Mouse (Mus musculus) embryonic facial prominence, embryonic 14.5 days (tissue): ENCODE measurements at regions not wholly inside any gene's neighbourhood (a gene's known extent, or its start where the extent isn't known, plus 50 kb on each side); places are given as distances from the start of the nearest gene placed in this dataset.

Source experiments
- ATAC-seq: fragments of 200-750 bp; cut with Nextera tagmentation; 2 replicates; pipeline ENCODE4 v1.8.0; 2017; ENCODE audit warnings: low read depth, moderate number of reproducible peaks, moderate TSS enrichment
- DNase-seq: peaks from one replicate; pipeline ENCODE4 v3.0.0-alpha.2; 2015; ENCODE audit warnings: low spot score
- H3K27ac ChIP-seq: fragments of 300-500 bp; sonication (generic); replicated peaks from 2 replicates; pipeline ENCODE4 v1.5.1; 2014; ENCODE audit warnings: low read depth, mild to moderate bottlenecking, low read length, moderate library complexity
- H3K27me3 ChIP-seq: fragments of 300-500 bp; sonication (generic); replicated peaks from 2 replicates; pipeline ENCODE4 v1.6.1; 2014; ENCODE audit warnings: low read length; ENCODE audit not compliant: control insufficient read depth, insufficient read depth
- H3K36me3 ChIP-seq: fragments of 300-500 bp; sonication (generic); 2 replicates; pipeline ENCODE4 v1.6.1; 2014; ENCODE audit warnings: low read length, mixed read lengths; ENCODE audit not compliant: control insufficient read depth, insufficient read depth
- H3K4me1 ChIP-seq: fragments of 300-500 bp; sonication (generic); 2 replicates; pipeline ENCODE4 v1.6.1; 2014; ENCODE audit warnings: antibody characterized with exemption, low read length; ENCODE audit not compliant: control insufficient read depth, insufficient read depth
- H3K4me2 ChIP-seq: fragments of 300-500 bp; sonication (generic); 2 replicates; pipeline ENCODE4 v1.6.1; 2014; ENCODE audit warnings: low read depth, mild to moderate bottlenecking, low read length, moderate library complexity, mixed read lengths
- H3K4me3 ChIP-seq: fragments of 300-500 bp; sonication (generic); 2 replicates; pipeline ENCODE4 v1.5.1; 2014; ENCODE audit warnings: low read depth, mild to moderate bottlenecking, low read length
- H3K9ac ChIP-seq: fragments of 300-500 bp; sonication (generic); 2 replicates; pipeline ENCODE4 v1.6.1; 2014; ENCODE audit warnings: low read depth, mild to moderate bottlenecking, low read length, moderate library complexity, mixed read lengths
- H3K9me3 ChIP-seq: fragments of 300-500 bp; sonication (generic); 2 replicates; pipeline ENCODE4 v1.6.1; 2016; ENCODE audit warnings: low read length; ENCODE audit not compliant: control insufficient read depth
- WGBS: fragments of 180-500 bp; shearing (Covaris S2); extraction: QIAGEN DNeasy Blood & Tissue Kit; methylation state at CpG from one replicate; pipeline ENCODE4 v1.1.7; 2014; 5-methylcytosine and 5-hydroxymethylcytosine counted together

DNA sequence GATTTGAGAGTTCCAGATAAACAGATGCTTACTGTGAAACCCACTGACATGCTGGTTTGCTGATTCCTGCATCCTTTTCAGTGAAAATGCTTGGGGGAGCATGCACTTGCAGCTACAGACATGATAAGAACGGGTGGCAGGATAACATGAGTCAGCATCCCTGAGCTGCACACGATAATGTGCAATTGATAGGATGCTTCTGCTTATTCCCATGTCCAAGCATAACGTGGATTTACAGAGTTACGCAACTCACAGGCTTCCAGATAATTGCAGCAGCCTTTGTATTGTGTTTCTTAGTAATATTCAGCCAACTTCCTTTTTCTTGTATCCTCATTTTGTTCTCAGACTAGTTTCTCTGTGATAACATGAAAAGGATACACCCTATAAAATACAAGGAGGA is 245.7 kb downstream of the Flrt2 start:
- WGBS: 61% methylated on average over 4 of the region's 4 CpGs
- Histone ChIP-seq H3K27ac (no peak overlapping the region), H3K27me3 (no peaks in the 10 kb centered on the region), H3K4me3 (no peak overlapping the region), H3K9ac (no peak overlapping the region), H3K4me2 (no peak overlapping the region), H3K36me3 (no peaks in the 10 kb centered on the region), H3K9me3 (peaks cover 4% of the 10 kb centered on the region; the same call in 1 of the 2 replicates), H3K4me1 (no peaks in the 10 kb centered on the region)
- ATAC-seq: no peak
- no peak for DNase-seq

DNA sequence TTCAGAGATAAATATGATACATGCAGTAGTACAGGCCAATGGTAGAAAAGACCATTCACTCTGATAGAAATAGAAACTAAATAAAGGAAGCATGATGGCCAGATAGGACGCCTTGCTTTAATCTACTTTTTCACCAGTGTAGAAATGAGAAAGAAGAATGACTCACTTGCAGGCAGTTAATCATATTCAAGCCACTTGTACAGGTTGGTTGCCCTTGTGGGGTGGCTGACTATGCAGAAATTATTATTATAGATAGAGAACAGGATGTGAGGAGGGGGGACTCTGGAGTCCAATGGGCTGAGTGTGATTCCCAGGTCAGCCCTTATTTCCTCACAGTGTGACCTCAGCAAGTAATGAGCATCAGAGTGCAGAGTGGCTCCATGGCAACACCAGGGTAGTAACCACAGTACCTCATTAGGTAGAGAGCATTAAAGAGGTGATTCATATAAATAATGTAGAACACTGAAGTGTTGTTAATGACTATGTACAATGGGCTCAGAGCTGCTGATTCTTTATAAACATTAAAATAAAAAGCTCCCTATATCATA is 248.5 kb downstream of the Flrt2 start:
- Histone ChIP-seq H3K36me3 (no peaks in the 10 kb centered on the region), H3K4me1 (no peaks in the 10 kb centered on the region), H3K9ac (no peak overlapping the region), H3K27me3 (no peaks in the 10 kb centered on the region), H3K4me3 (no peak overlapping the region), H3K4me2 (no peak overlapping the region), H3K27ac (no peak overlapping the region), H3K9me3 (no peaks in the 10 kb centered on the region)
- no peak for DNase-seq
- 83% methylated on average over 1 of the region's 1 CpGs for WGBS
- ATAC-seq: no peak

DNA sequence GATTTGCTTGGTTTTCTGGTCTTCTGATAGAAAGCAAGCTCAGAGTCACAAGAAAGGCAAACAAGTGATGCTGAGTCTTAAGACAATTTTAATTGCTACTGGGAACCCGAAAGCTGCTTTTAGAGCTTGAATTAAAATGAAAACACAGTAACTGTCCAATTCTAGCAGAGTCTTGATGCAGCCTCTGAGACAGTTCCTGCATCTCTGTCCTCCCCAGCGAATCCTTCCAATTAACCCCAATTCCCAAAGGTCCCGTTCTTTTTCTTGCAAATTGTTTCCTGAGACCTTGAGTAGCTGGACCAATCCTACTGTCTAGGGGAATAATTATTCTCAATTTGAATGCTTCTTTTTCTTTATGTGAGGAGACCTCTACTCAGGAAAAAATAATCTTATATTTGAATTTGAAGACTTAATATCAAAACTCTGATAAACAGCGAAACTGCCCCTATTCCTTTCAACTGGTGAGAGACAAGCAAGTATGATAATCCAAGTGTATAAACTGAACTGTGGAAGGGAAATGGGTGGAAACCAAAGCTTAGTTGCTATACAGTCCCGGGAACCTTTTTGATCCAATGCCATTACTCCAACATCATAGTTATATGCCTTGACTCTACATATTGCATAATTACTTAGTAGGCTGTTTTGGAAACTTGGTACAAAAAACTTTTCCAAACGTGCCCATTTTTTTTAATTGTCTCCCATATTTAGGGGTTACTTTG is 267.9 kb downstream of the Flrt2 start:
- no peak for ATAC-seq
- Histone ChIP-seq H3K27me3 (no peaks in the 10 kb centered on the region), H3K9ac (no peak overlapping the region), H3K4me2 (no peak overlapping the region), H3K4me3 (no peak overlapping the region), H3K36me3 (no peaks in the 10 kb centered on the region), H3K4me1 (no peaks in the 10 kb centered on the region), H3K9me3 (no peaks in the 10 kb centered on the region), H3K27ac (no peak overlapping the region)
- peak; percentile 5 for DNase-seq
- 67% methylated on average over 6 of the region's 6 CpGs for whole genome bisulfite sequencing

DNA sequence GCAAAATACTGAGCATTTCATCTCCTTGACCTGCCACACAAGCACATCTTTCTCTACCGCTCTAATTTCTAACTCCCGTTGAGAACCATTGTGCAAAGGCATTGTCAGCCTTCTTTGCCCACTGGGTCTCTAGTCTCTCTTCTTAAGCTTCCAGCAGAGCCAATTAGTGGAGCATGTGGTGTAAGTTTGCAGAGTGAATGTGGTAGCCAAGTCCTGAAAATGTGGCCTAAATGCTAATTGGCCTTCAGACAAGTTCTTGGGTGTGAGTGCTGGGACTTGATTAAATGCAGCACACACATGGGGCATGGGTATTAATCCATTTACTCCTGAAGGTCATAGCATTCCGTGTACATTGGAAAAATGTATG is 268.5 kb downstream of the Flrt2 start:
- Histone ChIP-seq H3K27ac (no peak overlapping the region), H3K9ac (no peak overlapping the region), H3K4me1 (no peaks in the 10 kb centered on the region), H3K9me3 (no peaks in the 10 kb centered on the region), H3K36me3 (no peaks in the 10 kb centered on the region), H3K4me2 (no peak overlapping the region), H3K27me3 (no peaks in the 10 kb centered on the region), H3K4me3 (no peak overlapping the region)
- DNase-seq (peak; percentile 33), ATAC-seq (no peak)
- WGBS: 56% methylated on average over 3 of the region's 3 CpGs

DNA sequence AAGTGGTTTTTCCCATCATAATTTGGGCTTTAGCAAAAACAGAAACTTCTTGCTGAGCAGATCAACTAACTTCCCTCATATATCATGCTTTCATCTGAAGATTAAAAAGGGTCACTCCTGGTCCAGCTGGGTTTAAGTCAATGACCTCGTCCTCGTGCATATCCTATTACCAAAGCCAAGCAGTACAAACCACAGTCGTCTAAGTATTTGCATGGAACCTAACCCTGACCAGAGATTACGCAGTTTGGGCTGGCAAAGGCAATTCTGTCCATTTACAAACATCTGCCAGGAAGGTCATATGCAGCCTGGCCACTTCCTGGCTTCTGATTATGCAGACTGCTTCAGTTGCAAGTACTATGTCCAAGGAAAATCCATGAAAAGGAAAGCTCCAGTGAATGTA is 270.8 kb downstream of the Flrt2 start:
- H3K4me1 ChIP-seq: no peaks in the 10 kb centered on the region
- 19% methylated on average over 4 of the region's 4 CpGs for WGBS
- no peak overlapping the region for H3K27ac ChIP-seq
- H3K4me3 ChIP-seq: no peak overlapping the region
- no peaks in the 10 kb centered on the region for H3K36me3 ChIP-seq
- H3K27me3 ChIP-seq: no peaks in the 10 kb centered on the region
- H3K9ac ChIP-seq: no peak overlapping the region
- no peak overlapping the region for H3K4me2 ChIP-seq
- ATAC-seq (peak; percentile 62; the same call in 1 of the 2 replicates), DNase-seq (peak; percentile 36)
- no peaks in the 10 kb centered on the region for H3K9me3 ChIP-seq

DNA sequence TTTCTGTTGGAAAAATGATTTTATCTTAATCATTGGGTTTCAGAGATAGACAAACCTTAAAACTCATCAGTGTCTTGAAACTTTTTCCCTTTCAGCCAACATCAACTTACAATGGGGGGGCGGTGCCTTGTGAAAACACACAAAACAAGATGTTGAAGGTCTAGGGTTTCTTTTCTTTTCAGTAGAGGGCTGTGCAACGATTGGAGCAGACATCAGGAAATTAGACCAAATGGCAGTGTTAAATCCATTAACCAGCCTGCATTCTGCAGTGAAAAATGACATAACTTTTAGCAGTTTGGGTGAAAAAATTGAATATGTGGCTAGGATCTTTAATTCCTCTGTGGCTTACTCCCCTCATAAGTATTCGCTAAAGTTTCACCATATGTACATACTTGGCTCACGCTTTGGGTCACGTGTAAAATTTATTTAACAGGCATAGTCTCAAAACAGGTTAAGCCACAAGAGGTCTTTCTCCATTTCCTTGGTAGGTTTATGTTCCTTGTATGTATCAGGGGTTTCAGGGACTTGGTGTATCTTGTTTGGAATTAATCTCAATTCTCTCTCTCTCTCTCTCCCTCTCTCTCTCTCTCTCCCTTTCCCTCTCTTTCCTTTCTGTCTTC is 296.8 kb downstream of the Flrt2 start:
- H3K36me3 ChIP-seq: no peaks in the 10 kb centered on the region
- no peaks in the 10 kb centered on the region for H3K4me1 ChIP-seq
- H3K4me3 ChIP-seq: no peak overlapping the region
- DNase-seq (peak; percentile 64), ATAC-seq (no peak)
- H3K9me3 ChIP-seq: no peaks in the 10 kb centered on the region
- WGBS: 47% methylated on average over 5 of the region's 5 CpGs
- H3K4me2 ChIP-seq: no peak overlapping the region
- H3K9ac ChIP-seq: no peak overlapping the region
- H3K27me3 ChIP-seq: no peaks in the 10 kb centered on the region
- no peak overlapping the region for H3K27ac ChIP-seq

DNA sequence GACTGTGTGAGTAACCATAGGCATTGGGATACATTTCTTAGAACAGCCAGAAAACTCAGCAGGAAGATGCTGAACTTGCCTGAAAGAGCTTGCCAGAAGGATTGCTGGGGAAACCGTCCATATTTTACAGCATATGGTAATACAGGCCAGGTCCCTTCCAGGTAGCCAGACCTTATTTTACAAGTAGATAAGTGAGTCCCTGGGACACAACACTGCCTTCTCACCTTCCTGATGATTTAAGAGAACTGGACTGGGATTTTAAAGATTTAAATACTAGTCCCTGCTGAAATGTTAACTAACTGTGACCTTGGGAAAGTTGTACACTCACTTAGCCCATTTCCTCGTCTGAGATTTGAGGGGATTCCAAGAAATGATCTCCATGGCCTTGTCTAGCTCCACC is 302.9 kb downstream of the Flrt2 start:
- WGBS: 43% methylated on average over 2 of the region's 2 CpGs

GRCm38 (mm10) chr12:96030180-96030579 is 338.2 kb downstream of the Flrt2 start:
- Histone ChIP-seq H3K9ac (no peak overlapping the region), H3K36me3 (no peaks in the 10 kb centered on the region), H3K27ac (no peak overlapping the region), H3K4me3 (no peak overlapping the region), H3K9me3 (no peaks in the 10 kb centered on the region), H3K4me2 (no peak overlapping the region), H3K4me1 (no peaks in the 10 kb centered on the region), H3K27me3 (no peaks in the 10 kb centered on the region)
- ATAC-seq: no peak
- DNase-seq: no peak
- 40% methylated on average over 1 of the region's 1 CpGs for WGBS

More for the DNA sequence above, 302.9 kb downstream of the Flrt2 start:
- Histone ChIP-seq H3K4me1 (no peaks in the 10 kb centered on the region), H3K36me3 (no peaks in the 10 kb centered on the region), H3K9me3 (no peaks in the 10 kb centered on the region), H3K9ac (no peak overlapping the region), H3K4me3 (no peak overlapping the region), H3K27ac (peak overlapping the region; percentile 8; the same call in 1 of the 2 replicates), H3K4me2 (no peak overlapping the region), H3K27me3 (no peaks in the 10 kb centered on the region)
- 0 out of 2 replicates have a peak, but pooled peaks have one; percentile 12 for ATAC-seq
- DNase-seq: no peak

DNA sequence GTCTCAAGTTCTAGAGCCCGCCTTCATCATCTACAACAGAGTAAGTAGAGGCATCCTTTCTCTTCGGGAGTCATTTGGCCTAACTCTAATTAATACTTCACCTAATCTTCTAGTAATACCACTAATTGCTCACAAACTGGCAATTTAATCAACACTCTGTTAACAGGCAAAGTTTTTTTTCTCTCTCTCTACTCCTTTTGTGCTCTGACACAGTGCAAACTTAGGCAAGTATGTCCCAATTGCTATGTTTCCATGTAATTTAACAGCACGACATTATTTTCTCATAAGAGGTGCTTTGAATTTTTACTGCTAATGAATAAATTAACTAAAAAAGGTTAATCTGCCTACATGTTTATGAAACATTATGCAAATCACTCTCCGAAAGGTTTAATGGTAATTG is 383.3 kb downstream of the Flrt2 start:
- WGBS: 76% methylated on average over 4 of the region's 4 CpGs
- ATAC-seq: no peak
- no peaks in the 10 kb centered on the region for H3K4me1 ChIP-seq

More for the DNA sequence above, 383.3 kb downstream of the Flrt2 start:
- H3K36me3 ChIP-seq: no peaks in the 10 kb centered on the region
- no peak overlapping the region for H3K4me3 ChIP-seq
- H3K9me3 ChIP-seq: no peaks in the 10 kb centered on the region
- H3K4me2 ChIP-seq: no peak overlapping the region
- H3K9ac ChIP-seq: no peak overlapping the region
- DNase-seq: no peak
- no peaks in the 10 kb centered on the region for H3K27me3 ChIP-seq
- no peak overlapping the region for H3K27ac ChIP-seq
